In the genomic region with DNA sequence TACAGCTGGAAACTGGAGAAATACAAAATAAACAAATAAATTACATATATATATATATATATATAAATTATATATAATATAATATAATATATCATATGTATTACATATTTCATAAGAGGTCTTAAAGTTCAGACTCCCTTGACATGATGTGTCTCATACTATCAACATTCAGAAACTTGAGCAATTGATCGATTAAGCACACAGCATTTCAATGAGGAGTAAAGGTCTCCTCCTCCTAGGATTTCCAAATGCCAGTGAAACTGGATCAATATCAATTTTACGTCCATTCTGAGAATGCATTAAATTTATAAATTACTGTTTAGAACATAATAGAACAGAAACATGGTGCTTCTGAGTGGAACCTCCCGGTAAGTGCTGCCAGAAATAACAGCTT, we compare ENCODE assay signal across 24 mouse cellular contexts.
DNase-seq lines count a peak whose midpoint lies in the region; ATAC-seq and TF ChIP-seq lines count a peak whose summit lies in the region.
"Had no signal": no experiment of that assay in that cellular context is flagged by ENCODE, and none has a peak within 500 bp of the region (broad histone marks: within the 10 kb centered on the region; RNA-seq: fewer than 3 reads in every experiment).

No protein-coding gene starts in this region.

- H3K4me3 ChIP-seq in forebrain, embryonic 12.5 days (replicated peaks), result no peak overlapping the region
- no peak overlapping the region for H3K4me3 ChIP-seq in forebrain, embryonic 11.5 days (ENCODE audit: low read depth, low read length)
- no peak overlapping the region for H3K4me3 ChIP-seq in layer of hippocampus, adult 2 months
- H3K4me3 ChIP-seq in midbrain, embryonic 12.5 days, result no peak overlapping the region
- H3K4me3 ChIP-seq in midbrain, embryonic 16.5 days (ENCODE audit: low read depth, low read length), result no peak overlapping the region
- H3K4me3 ChIP-seq in kidney, embryonic 16.5 days (ENCODE audit: low read length), result no peak overlapping the region
- H3K4me3 ChIP-seq: embryonic facial prominence, embryonic 10.5 days; embryonic facial prominence, embryonic 15.5 days; gastrocnemius, adult 2 months; liver, embryonic 15.5 days; lung, embryonic 15.5 days had no signal

- 0 out of 2 replicates have a peak, but pooled peaks cover 4% of the 10 kb centered on the region for H3K36me3 ChIP-seq in forebrain, embryonic 12.5 days (replicated peaks)
- H3K36me3 ChIP-seq in forebrain, embryonic 11.5 days (ENCODE audit: control insufficient read depth, insufficient read depth, low read length), result no peaks in the 10 kb centered on the region
- H3K36me3 ChIP-seq in midbrain, embryonic 12.5 days, result no peaks in the 10 kb centered on the region
- H3K36me3 ChIP-seq in midbrain, embryonic 16.5 days (ENCODE audit: control insufficient read depth, insufficient read depth, low read length), result no peaks in the 10 kb centered on the region
- 0 out of 2 replicates have a peak, but pooled peaks cover 5% of the 10 kb centered on the region for H3K36me3 ChIP-seq in kidney, embryonic 16.5 days (ENCODE audit: insufficient read depth, low read length)
- H3K36me3 ChIP-seq: lung, embryonic 15.5 days had no signal

- no peak overlapping the region for H3K9ac ChIP-seq in forebrain, embryonic 12.5 days
- H3K9ac ChIP-seq in forebrain, embryonic 11.5 days (ENCODE audit: low read length), result no peak overlapping the region
- H3K9ac ChIP-seq in midbrain, embryonic 12.5 days (replicated peaks), result no peak overlapping the region
- no peak overlapping the region for H3K9ac ChIP-seq in midbrain, embryonic 16.5 days (ENCODE audit: low read depth, low read length)
- no peak overlapping the region for H3K9ac ChIP-seq in kidney, embryonic 16.5 days (replicated peaks; ENCODE audit: low read length)
- H3K9ac ChIP-seq: embryonic facial prominence, embryonic 15.5 days; liver, embryonic 15.5 days; lung, embryonic 15.5 days had no signal

- H3K9me3 ChIP-seq in forebrain, embryonic 12.5 days, result no peaks in the 10 kb centered on the region
- H3K9me3 ChIP-seq in forebrain, embryonic 11.5 days (ENCODE audit: control insufficient read depth, low read length), result no peaks in the 10 kb centered on the region
- no peaks in the 10 kb centered on the region for H3K9me3 ChIP-seq in midbrain, embryonic 12.5 days
- H3K9me3 ChIP-seq in midbrain, embryonic 16.5 days (replicated peaks; ENCODE audit: control insufficient read depth, low read length, poor library complexity, severe bottlenecking), result no peaks in the 10 kb centered on the region
- H3K9me3 ChIP-seq in kidney, embryonic 16.5 days (ENCODE audit: low read length), result no peaks in the 10 kb centered on the region
- H3K9me3 ChIP-seq: embryonic facial prominence, embryonic 10.5 days; embryonic facial prominence, embryonic 15.5 days; G1E; liver, embryonic 15.5 days; lung, embryonic 15.5 days had no signal

- WGBS in forebrain, embryonic 12.5 days, result 87% methylated on average over 3 of the region's 3 CpGs
- 84% methylated on average over 3 of the region's 3 CpGs for WGBS in forebrain, embryonic 11.5 days
- WGBS in midbrain, embryonic 12.5 days, result 76% methylated on average over 3 of the region's 3 CpGs
- WGBS in midbrain, embryonic 16.5 days, result 77% methylated on average over 3 of the region's 3 CpGs
- 83% methylated on average over 3 of the region's 3 CpGs for WGBS in kidney, embryonic 16.5 days

- H3K27me3 ChIP-seq in forebrain, embryonic 12.5 days, result no peaks in the 10 kb centered on the region
- H3K27me3 ChIP-seq in forebrain, embryonic 11.5 days (ENCODE audit: control insufficient read depth, insufficient read depth, low read length), result no peaks in the 10 kb centered on the region
- H3K27me3 ChIP-seq in midbrain, embryonic 12.5 days, result no peaks in the 10 kb centered on the region
- H3K27me3 ChIP-seq in midbrain, embryonic 16.5 days (ENCODE audit: control insufficient read depth, insufficient read depth, low read depth, low read length), result no peaks in the 10 kb centered on the region
- H3K27me3 ChIP-seq in kidney, embryonic 16.5 days (ENCODE audit: insufficient read depth, low read length), result no peaks in the 10 kb centered on the region
- H3K27me3 ChIP-seq: embryonic facial prominence, embryonic 15.5 days; liver, embryonic 15.5 days; lung, embryonic 15.5 days had no signal

- ATAC-seq in forebrain, embryonic 12.5 days (ENCODE audit: low FRiP score), result no peak
- no peak for ATAC-seq in forebrain, embryonic 11.5 days (replicated peaks; ENCODE audit: low FRiP score)
- no peak for ATAC-seq in midbrain, embryonic 12.5 days (ENCODE audit: low FRiP score, low read depth)
- ATAC-seq in midbrain, embryonic 16.5 days, result no peak
- ATAC-seq in kidney, embryonic 16.5 days (ENCODE audit: low FRiP score, low TSS enrichment), result no peak

- H3K27ac ChIP-seq in forebrain, embryonic 12.5 days, result 0 out of 2 replicates have a peak overlapping the region, but pooled peaks have one; percentile 33
- H3K27ac ChIP-seq in forebrain, embryonic 11.5 days (ENCODE audit: low read depth, low read length), result no peak overlapping the region
- peak overlapping the region; percentile 82 for H3K27ac ChIP-seq in layer of hippocampus, adult 2 months
- H3K27ac ChIP-seq in midbrain, embryonic 12.5 days (replicated peaks), result peak overlapping the region; percentile 69
- no peak overlapping the region for H3K27ac ChIP-seq in midbrain, embryonic 16.5 days (ENCODE audit: low read length)
- no peak overlapping the region for H3K27ac ChIP-seq in kidney, embryonic 16.5 days (ENCODE audit: low read length)
- H3K27ac ChIP-seq: embryonic facial prominence, embryonic 10.5 days; embryonic facial prominence, embryonic 15.5 days; gastrocnemius, adult 2 months; liver, embryonic 15.5 days; lung, embryonic 15.5 days had no signal

- DNase-seq in forebrain, embryonic 11.5 days (ENCODE audit: low spot score), result no peak
- no peak for DNase-seq in layer of hippocampus, adult 2 months (ENCODE audit: low spot score in 2 of 2)
- DNase-seq in layer of hippocampus, postnatal 36 days, result no peak
- DNase-seq: adrenal gland, adult 8-10 months; cerebellum, adult 8-10 months; gastrocnemius, adult 2 months; gastrocnemius, postnatal 36 days; heart, adult 18-20 months; heart, postnatal 36 days; kidney, adult 11 months; kidney, postnatal 25 days; left cerebral cortex, postnatal 4 days; right cerebral cortex, postnatal 14 days; thymus, postnatal 4 days had no signal

- TF ChIP-seq CTCF in layer of hippocampus, adult 2 months (conservative IDR thresholded peaks at IDR 0.05), result no peak

- no peak overlapping the region for H3K4me2 ChIP-seq in forebrain, embryonic 12.5 days
- no peak overlapping the region for H3K4me2 ChIP-seq in forebrain, embryonic 11.5 days (ENCODE audit: low read depth, low read length, severe bottlenecking)
- no peak overlapping the region for H3K4me2 ChIP-seq in midbrain, embryonic 12.5 days (replicated peaks)
- no peak overlapping the region for H3K4me2 ChIP-seq in midbrain, embryonic 16.5 days (ENCODE audit: low read length)
- H3K4me2 ChIP-seq in kidney, embryonic 16.5 days (replicated peaks; ENCODE audit: low read depth, low read length), result no peak overlapping the region
- H3K4me2 ChIP-seq: embryonic facial prominence, embryonic 15.5 days; heart, embryonic 11.5 days; liver, embryonic 15.5 days; lung, embryonic 15.5 days had no signal

- peaks cover 25% of the 10 kb centered on the region; the same call in 1 of the 2 replicates for H3K4me1 ChIP-seq in forebrain, embryonic 12.5 days
- H3K4me1 ChIP-seq in forebrain, embryonic 11.5 days (replicated peaks; ENCODE audit: control insufficient read depth, insufficient read depth, low read length), result peaks cover 2% of the 10 kb centered on the region; the same call in 1 of the 2 replicates
- H3K4me1 ChIP-seq in midbrain, embryonic 12.5 days, result peaks cover 20% of the 10 kb centered on the region
- peaks cover 12% of the 10 kb centered on the region for H3K4me1 ChIP-seq in midbrain, embryonic 16.5 days (ENCODE audit: control insufficient read depth, insufficient read depth, low read length)
- H3K4me1 ChIP-seq in kidney, embryonic 16.5 days (ENCODE audit: insufficient read depth, low read length), result no peaks in the 10 kb centered on the region
- H3K4me1 ChIP-seq: embryonic facial prominence, embryonic 10.5 days; embryonic facial prominence, embryonic 15.5 days; lung, embryonic 15.5 days had no signal

Comparison
In these comparisons a context has a peak if more than half of its experiments do, and no peak if none do; other contexts are left out.
1. H3K27ac ChIP-seq: peak in forebrain, embryonic 12.5 days (single experiment), layer of hippocampus, adult 2 months (single experiment) and midbrain, embryonic 12.5 days (single experiment); none in forebrain, embryonic 11.5 days (single experiment), midbrain, embryonic 16.5 days (single experiment) and kidney, embryonic 16.5 days (single experiment).